Mouse (Mus musculus): ENCODE results near the gene Tspyl3. TPM values are rescaled to one million over a fixed set of nuclear protein-coding genes. Genes with fewer than 3 reads are reported as not detected.

Tspyl3 gene
- polyA plus RNA-seq, 1 experiment from 2014 or later, result 3.5 TPM

GRCm38 (mm10) chr2:153241250-153242014 lies 16.2 kb upstream of the Tspyl3 start, which contains the start of the genes Plagl2 and Pofut1:
Gene Plagl2 (minus strand): TSS chr2:153241426.
Gene Pofut1 (plus strand): TSS chr2:153241533.
- H3K4me2 ChIP-seq (replicated peaks; ENCODE audit: low read depth), result peak within 1 kb of the TSS; percentile 77
- no peaks in the 10 kb centered on the region for H3K27me3 ChIP-seq (replicated peaks; ENCODE audit: control insufficient read depth, insufficient read depth, low read length)
- TF ChIP-seq CTCF (IDR thresholded peaks at IDR 0.05; ENCODE audit: low read depth), result peak; percentile 60
- H3K36me3 ChIP-seq (ENCODE audit: control insufficient read depth, insufficient read depth), result peaks cover 20% of the 10 kb centered on the region
- ATAC-seq, result peak; percentile 93
- under 1% methylated on average over 37 of the region's 72 CpGs for WGBS
- peak within 1 kb of the TSS; percentile 99 for H3K9ac ChIP-seq (ENCODE audit: low read depth, low read length)
- H3K9me3 ChIP-seq (ENCODE audit: control insufficient read depth), result no peaks in the 10 kb centered on the region
- H3K4me3 ChIP-seq (ENCODE audit: low read depth, low read length), result peak within 1 kb of the TSS; percentile 95
- H3K27ac ChIP-seq (ENCODE audit: low read depth, low read length), result peak within 1 kb of the TSS; percentile 99
- peaks cover 12% of the 10 kb centered on the region for H3K4me1 ChIP-seq (replicated peaks; ENCODE audit: control insufficient read depth, insufficient read depth, low read length)

GRCm38 (mm10) chr2:153240701-153241235 lies 15.5 kb upstream of the Tspyl3 start:
- peak overlapping the region; percentile 77 for H3K4me2 ChIP-seq (replicated peaks; ENCODE audit: low read depth)
- ATAC-seq, result peak; percentile 50
- peak overlapping the region; percentile 95 for H3K4me3 ChIP-seq (ENCODE audit: low read depth, low read length)
- H3K9me3 ChIP-seq (ENCODE audit: control insufficient read depth), result no peaks in the 10 kb centered on the region
- H3K27ac ChIP-seq (ENCODE audit: low read depth, low read length), result peak overlapping the region; percentile 99
- H3K36me3 ChIP-seq (ENCODE audit: control insufficient read depth, insufficient read depth), result peaks cover 25% of the 10 kb centered on the region
- TF ChIP-seq CTCF (IDR thresholded peaks at IDR 0.05; ENCODE audit: low read depth), result no peak
- no peaks in the 10 kb centered on the region for H3K27me3 ChIP-seq (replicated peaks; ENCODE audit: control insufficient read depth, insufficient read depth, low read length)
- H3K9ac ChIP-seq (ENCODE audit: low read depth, low read length), result peak overlapping the region; percentile 99
- under 1% methylated on average over 27 of the region's 33 CpGs for WGBS
- H3K4me1 ChIP-seq (replicated peaks; ENCODE audit: control insufficient read depth, insufficient read depth, low read length), result peaks cover 15% of the 10 kb centered on the region

GRCm38 (mm10) chr2:153239860-153240480 lies 14.7 kb upstream of the Tspyl3 start:
- ATAC-seq, result no peak
- no peak for TF ChIP-seq CTCF (IDR thresholded peaks at IDR 0.05; ENCODE audit: low read depth)
- Histone ChIP-seq H3K9me3 (ENCODE audit: control insufficient read depth) (no peaks in the 10 kb centered on the region), H3K4me3 (ENCODE audit: low read depth, low read length) (peak overlapping the region; percentile 95), H3K4me2 (replicated peaks; ENCODE audit: low read depth) (peak overlapping the region; percentile 77), H3K4me1 (replicated peaks; ENCODE audit: control insufficient read depth, insufficient read depth, low read length) (peaks cover 18% of the 10 kb centered on the region), H3K27me3 (replicated peaks; ENCODE audit: control insufficient read depth, insufficient read depth, low read length) (no peaks in the 10 kb centered on the region), H3K27ac (ENCODE audit: low read depth, low read length) (peak overlapping the region; percentile 99), H3K36me3 (ENCODE audit: control insufficient read depth, insufficient read depth) (peaks cover 27% of the 10 kb centered on the region), H3K9ac (ENCODE audit: low read depth, low read length) (peak overlapping the region; percentile 99)
- WGBS, result 5% methylated on average over 22 of the region's 22 CpGs

GRCm38 (mm10) chr2:153239021-153239859 lies 14.0 kb upstream of the Tspyl3 start:
- peak; percentile 54 for ATAC-seq

GRCm38 (mm10) chr2:153238406-153238805 lies 13.2 kb upstream of the Tspyl3 start:
- H3K9ac ChIP-seq (ENCODE audit: low read depth, low read length), result peak overlapping the region; percentile 27

More at GRCm38 (mm10) chr2:153239021-153239859, 14.0 kb upstream of the Tspyl3 start:
- peak overlapping the region; percentile 99 for H3K27ac ChIP-seq (ENCODE audit: low read depth, low read length)
- peaks cover 27% of the 10 kb centered on the region for H3K36me3 ChIP-seq (ENCODE audit: control insufficient read depth, insufficient read depth)
- TF ChIP-seq CTCF (IDR thresholded peaks at IDR 0.05; ENCODE audit: low read depth), result no peak
- H3K9ac ChIP-seq (ENCODE audit: low read depth, low read length), result peak overlapping the region; percentile 99
- no peaks in the 10 kb centered on the region for H3K9me3 ChIP-seq (ENCODE audit: control insufficient read depth)
- WGBS, result 31% methylated on average over 7 of the region's 7 CpGs
- peaks cover 18% of the 10 kb centered on the region for H3K4me1 ChIP-seq (replicated peaks; ENCODE audit: control insufficient read depth, insufficient read depth, low read length)
- no peaks in the 10 kb centered on the region for H3K27me3 ChIP-seq (replicated peaks; ENCODE audit: control insufficient read depth, insufficient read depth, low read length)
- peak overlapping the region; percentile 77 for H3K4me2 ChIP-seq (replicated peaks; ENCODE audit: low read depth)
- peak overlapping the region; percentile 95 for H3K4me3 ChIP-seq (ENCODE audit: low read depth, low read length)

More at GRCm38 (mm10) chr2:153238406-153238805, 13.2 kb upstream of the Tspyl3 start:
- ATAC-seq, result no peak
- no peak for TF ChIP-seq CTCF (IDR thresholded peaks at IDR 0.05; ENCODE audit: low read depth)
- H3K36me3 ChIP-seq (ENCODE audit: control insufficient read depth, insufficient read depth), result peaks cover 32% of the 10 kb centered on the region
- peak overlapping the region; percentile 81 for H3K27ac ChIP-seq (ENCODE audit: low read depth, low read length)
- no peaks in the 10 kb centered on the region for H3K9me3 ChIP-seq (ENCODE audit: control insufficient read depth)
- H3K4me1 ChIP-seq (replicated peaks; ENCODE audit: control insufficient read depth, insufficient read depth, low read length), result peaks cover 18% of the 10 kb centered on the region
- H3K4me3 ChIP-seq (ENCODE audit: low read depth, low read length), result peak overlapping the region; percentile 95
- WGBS, result 38% methylated on average over 2 of the region's 2 CpGs
- peak overlapping the region; percentile 77 for H3K4me2 ChIP-seq (replicated peaks; ENCODE audit: low read depth)
- H3K27me3 ChIP-seq (replicated peaks; ENCODE audit: control insufficient read depth, insufficient read depth, low read length), result no peaks in the 10 kb centered on the region
